Mouse (Mus musculus): ENCODE data around the gene Ppp6r1. TPM values are rescaled to one million over a fixed set of nuclear protein-coding genes. Genes with fewer than 3 reads are reported as not detected.

Gene Ppp6r1
- polyA plus RNA-seq, 1 experiment from 2014 or later, result 10.0 TPM

DNA sequence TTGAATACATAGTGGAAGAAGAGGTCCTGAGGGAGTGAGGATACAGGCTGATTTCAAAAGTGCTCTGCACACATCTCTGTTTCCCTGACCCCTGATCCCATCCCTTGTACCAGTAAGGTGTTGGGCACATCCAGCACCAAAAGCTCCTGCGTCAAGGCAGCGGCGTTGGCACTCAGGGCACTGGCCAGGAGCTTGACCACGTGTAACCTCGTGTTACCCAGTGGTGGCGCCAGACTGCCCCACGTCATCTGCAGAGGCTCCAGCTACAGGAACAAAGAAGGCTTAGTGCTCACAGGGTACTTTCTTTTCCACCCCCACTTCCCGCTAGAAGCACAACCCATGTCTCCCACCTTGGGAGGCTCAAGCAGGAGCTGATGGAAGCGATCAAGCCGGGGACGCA is 17.7 kb downstream of the Ppp6r1 start:
- no peak overlapping the region for H3K9ac ChIP-seq
- H3K9me3 ChIP-seq, result no peaks in the 10 kb centered on the region
- H3K27ac ChIP-seq (replicated peaks), result no peak overlapping the region
- ATAC-seq (ENCODE audit: low FRiP score, low read depth), result no peak
- WGBS, result 83% methylated on average over 11 of the region's 11 CpGs
- no peak overlapping the region for H3K4me2 ChIP-seq
- no peak overlapping the region for H3K4me3 ChIP-seq
- H3K4me1 ChIP-seq (replicated peaks), result no peaks in the 10 kb centered on the region
- H3K36me3 ChIP-seq, result peaks cover 66% of the 10 kb centered on the region
- no peaks in the 10 kb centered on the region for H3K27me3 ChIP-seq

DNA sequence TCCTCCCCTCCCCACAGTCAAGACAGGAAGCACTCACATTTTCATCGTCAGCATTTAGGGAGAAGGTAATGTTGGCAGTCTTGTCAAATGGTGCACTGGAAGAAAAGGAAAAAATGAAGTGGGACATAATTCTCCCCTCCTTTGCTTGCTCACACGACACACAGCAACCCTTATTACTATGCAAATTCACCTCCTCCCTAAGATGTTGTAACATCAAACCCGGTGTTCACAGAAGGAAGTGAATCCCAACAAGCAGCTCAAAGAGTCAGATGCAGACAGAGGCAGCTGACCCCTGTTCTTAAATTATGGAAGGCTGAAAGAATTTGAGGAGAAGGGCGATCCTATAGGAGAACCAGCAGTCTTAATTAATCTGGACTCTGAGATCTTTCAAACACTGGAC is 22.6 kb downstream of the Ppp6r1 start:
- no peaks in the 10 kb centered on the region for H3K9me3 ChIP-seq
- H3K4me1 ChIP-seq (replicated peaks), result no peaks in the 10 kb centered on the region
- no peak overlapping the region for H3K4me2 ChIP-seq
- 88% methylated on average over 4 of the region's 4 CpGs for WGBS
- H3K36me3 ChIP-seq, result peaks cover 73% of the 10 kb centered on the region
- no peak overlapping the region for H3K27ac ChIP-seq (replicated peaks)
- H3K27me3 ChIP-seq, result no peaks in the 10 kb centered on the region
- no peak for ATAC-seq (ENCODE audit: low FRiP score, low read depth)
- no peak overlapping the region for H3K9ac ChIP-seq
- no peak overlapping the region for H3K4me3 ChIP-seq

DNA sequence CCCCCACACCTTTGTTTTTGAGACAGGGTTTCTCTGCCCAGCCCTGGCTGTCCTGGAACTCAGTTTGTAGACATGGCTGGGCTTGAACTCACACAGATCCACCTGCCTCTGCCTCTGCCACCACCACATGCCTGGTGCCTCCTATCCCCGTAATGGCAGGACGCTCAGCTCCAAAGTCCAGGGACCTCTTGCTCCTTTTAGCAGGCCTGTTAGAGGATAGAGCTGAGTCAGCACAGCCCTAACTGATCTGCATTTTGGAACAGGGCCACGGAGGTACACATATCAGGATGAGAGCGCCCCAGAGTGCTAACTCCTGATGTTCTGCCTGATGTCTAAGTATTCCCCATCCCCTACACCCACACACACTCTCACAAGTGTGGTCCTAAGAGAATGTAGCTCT is 27.8 kb downstream of the Ppp6r1 start, which contains the start of gene Tmem86b:
TSS of gene Tmem86b (minus strand) at position 392 of the 400 bp plus-strand sequence.
- H3K9ac ChIP-seq, result no peak within 1 kb of the TSS
- H3K27me3 ChIP-seq, result no peaks in the 10 kb centered on the region
- no peak within 1 kb of the TSS for H3K27ac ChIP-seq (replicated peaks)
- H3K9me3 ChIP-seq, result no peaks in the 10 kb centered on the region
- H3K36me3 ChIP-seq, result peaks cover 58% of the 10 kb centered on the region
- no peak within 1 kb of the TSS for H3K4me3 ChIP-seq
- no peaks in the 10 kb centered on the region for H3K4me1 ChIP-seq (replicated peaks)
- ATAC-seq (ENCODE audit: low FRiP score, low read depth), result no peak
- no peak within 1 kb of the TSS for H3K4me2 ChIP-seq
- WGBS, result 90% methylated on average over 4 of the region's 4 CpGs

DNA sequence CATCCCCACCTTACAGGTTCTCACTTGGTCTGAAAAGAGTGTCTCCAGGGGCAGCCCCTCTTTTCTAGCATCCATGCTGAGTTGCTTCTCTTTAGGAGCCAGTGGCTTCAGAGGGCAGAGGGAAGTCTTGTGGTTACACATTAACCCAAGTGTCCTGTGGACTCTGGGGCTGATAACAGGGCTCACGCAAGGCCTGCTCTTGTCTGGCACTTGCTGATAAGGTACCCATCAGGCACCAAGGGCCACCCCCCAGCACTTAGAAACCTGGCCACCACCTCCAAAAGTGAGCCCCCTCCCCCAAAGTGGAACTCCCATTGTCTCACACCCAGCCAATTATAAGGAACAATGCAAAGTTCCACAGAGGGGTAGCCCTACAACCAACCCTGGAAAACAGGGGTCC is 28.6 kb downstream of the Ppp6r1 start:
- H3K9ac ChIP-seq, result no peak overlapping the region
- peaks cover 51% of the 10 kb centered on the region for H3K36me3 ChIP-seq
- WGBS, result 76% methylated on average over 1 of the region's 1 CpGs
- H3K4me1 ChIP-seq (replicated peaks), result no peaks in the 10 kb centered on the region
- H3K4me2 ChIP-seq, result no peak overlapping the region
- no peak overlapping the region for H3K4me3 ChIP-seq
- H3K27ac ChIP-seq (replicated peaks), result no peak overlapping the region
- no peak for ATAC-seq (ENCODE audit: low FRiP score, low read depth)
- no peaks in the 10 kb centered on the region for H3K9me3 ChIP-seq
- no peaks in the 10 kb centered on the region for H3K27me3 ChIP-seq

DNA sequence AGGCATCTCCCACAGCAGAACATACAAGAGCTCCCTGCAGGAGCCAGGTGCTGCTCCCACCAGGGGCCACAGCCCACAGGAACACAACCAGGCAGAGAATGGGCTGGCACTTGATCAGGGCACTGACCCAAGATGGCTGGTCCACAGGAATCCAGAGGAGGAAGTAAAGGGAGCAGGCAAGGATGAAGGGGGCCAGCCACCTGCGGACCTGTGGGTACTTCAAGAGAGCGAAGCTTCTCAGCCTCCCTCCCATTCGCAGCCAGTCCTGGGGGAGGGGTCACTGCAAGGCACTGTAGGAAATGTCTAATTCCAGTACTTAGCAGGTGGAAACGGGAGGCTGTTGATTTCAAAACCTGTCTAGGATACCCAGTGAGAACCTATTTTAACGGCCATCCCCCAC is 29.2 kb downstream of the Ppp6r1 start:
- Histone ChIP-seq H3K9me3 (no peaks in the 10 kb centered on the region), H3K4me1 (replicated peaks) (no peaks in the 10 kb centered on the region), H3K27ac (replicated peaks) (no peak overlapping the region), H3K9ac (no peak overlapping the region), H3K36me3 (peaks cover 47% of the 10 kb centered on the region), H3K27me3 (no peaks in the 10 kb centered on the region), H3K4me2 (no peak overlapping the region), H3K4me3 (no peak overlapping the region)
- 91% methylated on average over 5 of the region's 5 CpGs for WGBS
- ATAC-seq (ENCODE audit: low FRiP score, low read depth), result no peak

DNA sequence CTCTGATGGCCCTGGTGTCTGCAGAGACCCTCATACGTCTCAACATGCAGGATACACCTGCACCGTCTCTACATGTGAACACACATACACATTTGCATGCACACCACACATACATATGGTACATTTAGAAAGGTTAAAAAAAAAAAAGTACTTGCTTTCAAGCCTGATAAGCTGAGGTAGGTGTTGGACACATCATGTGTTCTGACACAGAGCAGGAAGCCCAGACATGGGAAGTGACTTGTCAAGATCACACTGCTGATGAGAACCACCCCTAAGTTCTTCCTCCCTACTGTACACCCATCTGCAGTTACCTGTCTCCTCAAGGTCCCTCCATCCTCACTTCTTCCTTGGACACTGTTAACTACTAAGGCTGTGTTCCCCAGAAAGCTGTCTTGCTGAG is 32.9 kb downstream of the Ppp6r1 start:
- 93% methylated on average over 2 of the region's 2 CpGs for WGBS
- Histone ChIP-seq H3K27me3 (no peaks in the 10 kb centered on the region), H3K9ac (no peak overlapping the region), H3K4me2 (no peak overlapping the region), H3K36me3 (peaks cover 16% of the 10 kb centered on the region), H3K27ac (replicated peaks) (no peak overlapping the region), H3K4me3 (no peak overlapping the region), H3K9me3 (no peaks in the 10 kb centered on the region), H3K4me1 (replicated peaks) (no peaks in the 10 kb centered on the region)
- no peak for ATAC-seq (ENCODE audit: low FRiP score, low read depth)

DNA sequence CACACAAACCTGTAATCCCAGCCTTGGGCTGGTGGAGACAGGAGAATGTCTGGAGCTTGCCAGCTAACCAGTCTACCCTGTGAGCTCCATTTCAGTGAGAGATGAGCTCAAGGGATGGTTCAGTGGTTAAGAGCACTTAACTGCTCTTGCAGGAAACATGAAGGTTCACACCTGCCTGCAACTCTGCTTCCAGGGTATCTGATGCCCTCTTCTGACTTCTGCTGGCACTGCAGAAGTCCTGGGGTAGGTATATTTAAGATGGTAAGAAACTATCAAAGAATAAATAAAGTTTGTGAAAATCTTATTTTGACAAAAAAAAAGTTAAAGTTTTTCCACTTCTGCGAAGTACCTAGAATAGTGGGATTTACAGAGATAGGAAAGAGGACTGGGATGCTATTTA is 34.5 kb downstream of the Ppp6r1 start:
- no peaks in the 10 kb centered on the region for H3K4me1 ChIP-seq (replicated peaks)
- H3K27me3 ChIP-seq, result no peaks in the 10 kb centered on the region
- peaks cover 10% of the 10 kb centered on the region for H3K36me3 ChIP-seq
- H3K9me3 ChIP-seq, result no peaks in the 10 kb centered on the region
- no peak overlapping the region for H3K27ac ChIP-seq (replicated peaks)
- ATAC-seq (ENCODE audit: low FRiP score, low read depth), result peak; percentile 29; the same call in 1 of the 2 replicates
- 46% methylated on average over 1 of the region's 1 CpGs for WGBS
- H3K4me2 ChIP-seq, result no peak overlapping the region
- H3K9ac ChIP-seq, result no peak overlapping the region
- H3K4me3 ChIP-seq, result no peak overlapping the region

DNA sequence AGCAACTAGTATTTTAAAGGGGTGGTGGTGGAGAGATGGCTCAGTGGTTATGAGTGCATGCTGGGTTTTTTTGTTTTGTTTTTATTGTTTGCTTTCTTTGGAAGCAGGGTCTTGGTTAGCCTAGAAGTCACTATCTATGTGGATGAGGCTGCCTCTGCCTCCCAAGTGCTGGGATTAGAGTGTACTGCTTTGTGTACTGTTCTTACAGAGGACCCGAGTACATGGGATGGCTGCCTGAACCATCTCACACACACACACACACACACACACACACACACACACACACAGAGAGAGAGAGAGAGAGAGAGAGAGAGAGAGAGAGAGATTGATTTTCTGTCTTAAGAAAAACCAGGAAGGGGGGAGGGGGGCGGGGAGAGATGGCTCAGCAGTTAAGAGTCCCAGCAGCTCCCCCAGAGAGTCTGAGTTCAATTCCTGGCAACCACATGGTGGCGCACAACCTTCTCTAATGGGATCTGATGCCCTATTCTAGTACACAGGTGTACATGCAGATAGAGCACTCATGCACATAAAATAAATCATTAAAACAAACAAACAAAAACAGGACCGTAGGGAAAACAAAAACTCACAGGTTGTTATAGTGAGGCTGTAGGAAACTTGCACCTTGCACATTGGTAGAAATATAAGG is 35.2 kb downstream of the Ppp6r1 start:
- H3K4me1 ChIP-seq (replicated peaks), result no peaks in the 10 kb centered on the region
- peak; percentile 74; the same call in 1 of the 2 replicates for ATAC-seq (ENCODE audit: low FRiP score, low read depth)
- 30% methylated on average over 4 of the region's 4 CpGs for WGBS

DNA sequence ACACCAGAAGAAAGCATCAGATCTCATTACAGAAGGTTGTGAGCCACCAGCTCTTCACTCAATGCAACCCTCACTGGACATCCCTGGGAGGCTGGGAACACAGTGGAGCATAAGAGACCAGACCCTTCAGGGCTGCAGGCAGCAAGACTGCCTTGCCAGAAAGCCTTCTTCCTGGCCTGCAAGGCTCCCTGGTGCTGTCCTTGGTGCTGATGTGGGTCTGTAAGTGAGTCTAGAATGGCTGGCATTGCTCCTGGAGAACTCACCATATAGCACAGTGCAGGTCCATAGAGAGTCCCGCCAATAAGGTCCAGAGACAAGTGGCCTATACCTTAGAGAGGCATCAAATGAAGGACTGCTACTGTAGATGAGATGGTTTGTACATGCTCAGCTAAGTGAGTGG is 38.8 kb downstream of the Ppp6r1 start:
- Histone ChIP-seq H3K4me1 (replicated peaks) (no peaks in the 10 kb centered on the region), H3K9ac (no peak overlapping the region), H3K36me3 (no peaks in the 10 kb centered on the region), H3K9me3 (no peaks in the 10 kb centered on the region), H3K27ac (replicated peaks) (no peak overlapping the region), H3K4me2 (no peak overlapping the region), H3K4me3 (no peak overlapping the region), H3K27me3 (no peaks in the 10 kb centered on the region)
- ATAC-seq (ENCODE audit: low FRiP score, low read depth), result no peak
- WGBS, result 50% methylated on average over 1 of the region's 1 CpGs

More for the DNA sequence above, 35.2 kb downstream of the Ppp6r1 start:
- Histone ChIP-seq H3K9ac (no peak overlapping the region), H3K27me3 (no peaks in the 10 kb centered on the region), H3K27ac (replicated peaks) (no peak overlapping the region), H3K36me3 (peaks cover 6% of the 10 kb centered on the region), H3K9me3 (no peaks in the 10 kb centered on the region), H3K4me2 (no peak overlapping the region), H3K4me3 (no peak overlapping the region)

DNA sequence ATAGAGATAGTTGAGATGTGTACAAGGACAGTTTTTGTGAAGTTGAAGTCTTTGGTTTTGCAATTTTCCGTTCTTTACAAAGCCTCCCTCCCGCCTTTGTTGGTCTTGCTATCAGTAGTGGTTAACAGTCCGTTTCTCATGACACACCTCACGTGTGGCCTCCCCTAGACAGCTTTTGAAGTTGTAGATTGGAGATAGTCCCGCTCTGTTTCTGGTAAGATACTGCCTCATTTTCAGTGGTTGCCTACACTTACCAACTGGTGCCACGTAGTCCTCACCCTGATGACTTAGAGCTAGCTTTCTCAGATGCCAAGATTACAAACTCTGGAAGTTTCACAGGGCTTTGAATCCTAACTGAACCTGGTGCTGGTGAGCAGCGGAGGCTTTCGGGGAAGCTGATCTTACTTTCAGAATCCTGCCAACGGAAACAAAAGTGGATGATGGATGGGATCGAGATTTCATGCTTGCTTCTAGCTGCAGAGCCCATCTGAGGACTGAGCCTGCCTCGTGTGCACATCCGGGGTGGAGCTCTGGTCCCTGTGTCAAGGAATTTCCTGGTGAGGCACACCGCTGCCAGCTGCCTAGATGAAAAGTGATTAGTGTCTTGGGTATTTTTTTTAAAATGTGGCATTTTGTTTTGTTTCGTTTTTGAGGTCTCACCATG is 44.9 kb downstream of the Ppp6r1 start:
- Histone ChIP-seq H3K4me2 (no peak overlapping the region), H3K36me3 (no peaks in the 10 kb centered on the region), H3K27ac (replicated peaks) (no peak overlapping the region), H3K27me3 (no peaks in the 10 kb centered on the region), H3K4me3 (no peak overlapping the region), H3K9ac (no peak overlapping the region), H3K4me1 (replicated peaks) (no peaks in the 10 kb centered on the region), H3K9me3 (no peaks in the 10 kb centered on the region)
- ATAC-seq (ENCODE audit: low FRiP score, low read depth), result no peak
- 63% methylated on average over 14 of the region's 14 CpGs for WGBS

DNA sequence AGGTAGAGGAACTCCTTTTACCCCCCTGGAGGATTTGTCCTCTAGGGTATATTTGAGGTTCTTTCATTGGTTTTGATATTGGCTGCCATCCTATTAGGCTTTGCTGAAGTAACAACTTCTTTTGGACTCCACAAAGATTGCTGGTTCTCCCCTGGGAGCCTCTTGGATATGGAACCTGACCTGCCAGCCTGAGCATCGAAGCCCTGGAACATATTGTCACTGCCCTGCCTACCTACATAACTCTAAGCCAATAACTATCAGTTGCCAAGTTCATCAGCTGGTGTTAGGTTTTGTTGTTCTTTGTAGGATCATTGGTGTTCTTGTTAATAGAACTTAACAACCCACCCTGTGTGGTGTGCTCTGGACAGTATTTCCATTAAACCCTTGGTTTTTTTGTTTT is 45.9 kb downstream of the Ppp6r1 start:
- Histone ChIP-seq H3K9ac (no peak overlapping the region), H3K4me1 (replicated peaks) (no peaks in the 10 kb centered on the region), H3K27ac (replicated peaks) (no peak overlapping the region), H3K27me3 (no peaks in the 10 kb centered on the region), H3K4me2 (no peak overlapping the region), H3K36me3 (no peaks in the 10 kb centered on the region), H3K4me3 (no peak overlapping the region), H3K9me3 (no peaks in the 10 kb centered on the region)
- no peak for ATAC-seq (ENCODE audit: low FRiP score, low read depth)
- WGBS, result 80% methylated on average over 1 of the region's 1 CpGs

DNA sequence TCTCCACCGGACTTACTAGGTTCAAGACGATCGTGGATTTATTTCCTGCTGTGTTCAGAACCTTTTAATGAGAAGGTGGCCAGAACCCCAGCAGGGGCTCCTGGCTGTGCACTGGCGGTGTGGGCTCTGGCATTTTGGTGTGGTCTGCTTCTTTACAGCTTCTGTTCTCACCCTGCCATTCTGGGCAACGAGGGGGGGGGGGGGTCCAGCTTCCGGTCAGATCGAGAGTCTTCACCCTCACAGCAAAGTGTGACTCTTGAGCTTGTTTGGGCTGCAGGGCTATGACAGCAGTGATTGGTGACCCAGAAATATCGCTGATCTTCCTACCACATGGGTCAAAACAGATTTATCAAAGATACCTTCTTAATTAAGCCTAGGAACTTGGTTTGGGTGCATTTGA is 46.4 kb downstream of the Ppp6r1 start:
- 71% methylated on average over 8 of the region's 8 CpGs for WGBS
- H3K9ac ChIP-seq, result no peak overlapping the region

More for the DNA sequence above, 46.4 kb downstream of the Ppp6r1 start:
- no peak overlapping the region for H3K27ac ChIP-seq (replicated peaks)
- H3K4me2 ChIP-seq, result no peak overlapping the region
- no peak for ATAC-seq (ENCODE audit: low FRiP score, low read depth)
- H3K4me1 ChIP-seq (replicated peaks), result no peaks in the 10 kb centered on the region
- no peaks in the 10 kb centered on the region for H3K36me3 ChIP-seq
- H3K4me3 ChIP-seq, result no peak overlapping the region
- H3K9me3 ChIP-seq, result no peaks in the 10 kb centered on the region
- H3K27me3 ChIP-seq, result no peaks in the 10 kb centered on the region

All from hindbrain, embryonic 15.5 days (tissue).